Comparison of ENCODE assay signal across 9 mouse cellular contexts in genomic region chr2:113397340-113398019, GRCm38 (mm10).
DNase-seq lines count a peak whose midpoint lies in the region; ATAC-seq and TF ChIP-seq lines count a peak whose summit lies in the region.
"Had no signal": no experiment of that assay in that cellular context is flagged by ENCODE, and none has a peak within 500 bp of the region (broad histone marks: within the 10 kb centered on the region; RNA-seq: fewer than 3 reads in every experiment).

No protein-coding gene starts in this region.

- no peak for TF ChIP-seq POLR2A in lung, adult 2 months (IDR thresholded peaks at IDR 0.05; ENCODE audit: borderline replicate concordance, extremely low read depth, low read depth, low read length)

- H3K9ac ChIP-seq in kidney, postnatal 0 days (ENCODE audit: low read depth, low read length), result no peak overlapping the region
- H3K9ac ChIP-seq: midbrain, embryonic 12.5 days had no signal

- H3K4me2 ChIP-seq in kidney, postnatal 0 days (ENCODE audit: low read length), result peak overlapping the region; percentile 27; the same call in 1 of the 2 replicates
- H3K4me2 ChIP-seq: midbrain, embryonic 12.5 days had no signal

- no peaks in the 10 kb centered on the region for H3K9me3 ChIP-seq in kidney, postnatal 0 days (replicated peaks; ENCODE audit: low read length)
- H3K9me3 ChIP-seq: midbrain, embryonic 12.5 days had no signal

- 3% methylated on average over 7 of the region's 7 CpGs for WGBS in kidney, postnatal 0 days
- 5% methylated on average over 7 of the region's 7 CpGs for WGBS in lung, adult 2 months

- H3K27ac ChIP-seq in kidney, postnatal 0 days, result peak overlapping the region; percentile 48
- H3K27ac ChIP-seq: midbrain, embryonic 12.5 days had no signal

- H3K4me3 ChIP-seq in kidney, postnatal 0 days (replicated peaks; ENCODE audit: low read depth, low read length), result no peak overlapping the region
- H3K4me3 ChIP-seq in lung, adult 2 months (replicated peaks; ENCODE audit: extremely low read depth, low read depth, low read length), result no peak overlapping the region
- H3K4me3 ChIP-seq: midbrain, embryonic 12.5 days had no signal

- peak; percentile 4 for DNase-seq in thymus, postnatal 25 days
- no peak for DNase-seq in thymus, postnatal 10 days (ENCODE audit: low spot score in 2 of 2)
- peak; percentile 56 to 58 for DNase-seq in cerebellum, postnatal 10 days
- peak; percentile 41 to 47 for DNase-seq in heart, adult 9 months (ENCODE audit: low spot score in 2 of 2)
- peak; percentile 78 for DNase-seq in kidney, postnatal 0 days (ENCODE audit: low spot score)
- peak; percentile 36 for DNase-seq in lung, adult 2 months
- peak; percentile 30 for DNase-seq in skeletal muscle tissue, adult 2 months (ENCODE audit: low read depth, low spot score)
- DNase-seq in thymus, adult 18-20 months, result no peak

- no peaks in the 10 kb centered on the region for H3K27me3 ChIP-seq in kidney, postnatal 0 days (ENCODE audit: insufficient read depth, low read length)
- H3K27me3 ChIP-seq: midbrain, embryonic 12.5 days had no signal

- no peaks in the 10 kb centered on the region for H3K36me3 ChIP-seq in kidney, postnatal 0 days (ENCODE audit: insufficient read depth, low read length)
- H3K36me3 ChIP-seq: midbrain, embryonic 12.5 days had no signal

- no peaks in the 10 kb centered on the region for H3K4me1 ChIP-seq in kidney, postnatal 0 days (replicated peaks; ENCODE audit: insufficient read depth, low read length)
- H3K4me1 ChIP-seq in lung, adult 2 months (ENCODE audit: control insufficient read depth, insufficient read depth, low read length), result peaks cover 5% of the 10 kb centered on the region; the same call in 1 of the 2 replicates
- H3K4me1 ChIP-seq: midbrain, embryonic 12.5 days had no signal

- no peak for TF ChIP-seq CTCF in kidney, postnatal 0 days (IDR thresholded peaks at IDR 0.05; ENCODE audit: low read depth)
- no peak for TF ChIP-seq CTCF in lung, adult 2 months (IDR thresholded peaks at IDR 0.05; ENCODE audit: insufficient read depth, low read length)

- ATAC-seq in kidney, postnatal 0 days (replicated peaks; ENCODE audit: low FRiP score, low read depth), result peak; percentile 71; the same call in 1 of the 2 replicates

Comparison
In these comparisons a context has a peak if more than half of its experiments do, and no peak if none do; other contexts are left out.
1. DNase-seq: peak in thymus, postnatal 25 days (single experiment), cerebellum, postnatal 10 days (2 of 2), heart, adult 9 months (2 of 2), kidney, postnatal 0 days (single experiment), lung, adult 2 months (single experiment) and skeletal muscle tissue, adult 2 months (single experiment); none in thymus, postnatal 10 days (0 of 2) and thymus, adult 18-20 months (0 of 2).